Mouse (Mus musculus) C2C12 (cell line): Measurements from ENCODE around the gene Socs7.

Source experiments
- CTCF ChIP-seq: IDR thresholded peaks from one replicate; pipeline ENCODE4 v1.5.1; 2011; ENCODE audit not compliant: control insufficient read depth, insufficient read depth, insufficient read length
- MYOG ChIP-seq: IDR thresholded peaks from one replicate; pipeline ENCODE4 v1.6.1; 2011; ENCODE audit not compliant: control insufficient read depth, insufficient read length; ENCODE audit errors: extremely low read depth
- USF1 ChIP-seq: IDR thresholded peaks from one replicate; pipeline ENCODE4 v1.6.1; 2011; ENCODE audit warnings: low read depth, mild to moderate bottlenecking, control low read depth, moderate library complexity

DNA sequence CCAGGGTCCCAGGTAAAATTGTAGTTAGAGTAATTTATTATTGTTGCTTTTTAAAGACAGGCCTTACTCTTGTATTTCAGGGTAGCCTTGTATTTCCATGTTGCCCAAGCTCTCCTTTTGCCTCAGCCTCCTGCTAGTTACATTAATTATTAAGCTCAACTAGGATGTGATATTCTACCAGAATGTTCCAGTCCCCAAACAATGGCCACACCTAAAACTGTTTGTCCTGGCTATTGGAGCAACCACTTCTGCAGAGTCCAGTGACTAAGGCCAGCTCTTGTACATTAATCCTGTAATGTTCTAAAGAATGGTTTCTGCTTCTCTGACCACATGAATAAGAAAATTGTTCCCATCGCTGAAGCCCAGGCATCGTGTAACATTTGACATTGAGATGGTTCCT lies 20.7 kb downstream of the Socs7 start:
- TF ChIP-seq CTCF (no peak), USF1 (no peak), MYOG (no peak)
